Mouse (Mus musculus): ENCODE measurements at regions not wholly inside any gene's neighbourhood (a gene's known extent, or its start where the extent isn't known, plus 50 kb on each side); places are given as distances from the start of the nearest gene placed in this dataset.

GRCm38 (mm10) chr13:85359143-85359542 is 70.2 kb upstream of the Rasa1 start:
- no peaks in the 10 kb centered on the region for H3K27me3 ChIP-seq (ENCODE audit: control insufficient read depth, insufficient read depth, low read length, poor library complexity, severe bottlenecking)
- DNase-seq (ENCODE audit: low read depth, low spot score) = peak; percentile 39

DNA sequence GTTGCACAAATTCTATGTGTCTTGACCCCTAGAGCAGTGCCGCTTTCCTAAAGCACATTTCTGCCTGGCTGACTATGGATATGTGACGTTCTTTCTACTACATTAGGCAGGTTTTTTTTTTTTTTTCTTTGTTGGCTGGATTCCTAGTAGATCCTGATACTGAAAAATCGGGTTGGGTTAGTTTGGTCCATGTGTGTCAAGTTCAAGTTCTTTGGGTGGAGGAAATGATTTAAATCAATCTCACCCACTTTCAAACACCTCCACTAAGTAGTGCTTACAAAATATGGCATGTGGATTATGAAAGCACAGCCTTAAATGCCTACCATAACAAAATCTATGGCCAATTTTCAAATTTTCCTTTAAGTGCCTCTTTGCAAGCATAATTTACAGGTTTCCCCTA is 63.1 kb upstream of the Rasa1 start:
- Histone ChIP-seq H3K27me3 (ENCODE audit: control insufficient read depth, insufficient read depth, low read length, poor library complexity, severe bottlenecking) (no peaks in the 10 kb centered on the region), H3K36me3 (ENCODE audit: control insufficient read depth, insufficient read depth, low read length, poor library complexity, severe bottlenecking) (no peaks in the 10 kb centered on the region)
- DNase-seq (ENCODE audit: low read depth, low spot score) = no peak

More at GRCm38 (mm10) chr13:85359143-85359542, 70.2 kb upstream of the Rasa1 start:
- H3K36me3 ChIP-seq (ENCODE audit: control insufficient read depth, insufficient read depth, low read length, poor library complexity, severe bottlenecking) = no peaks in the 10 kb centered on the region
